Mouse (Mus musculus): Measurements from ENCODE around the gene Mad2l2. TPM values are rescaled to one million over a fixed set of nuclear protein-coding genes. Genes with fewer than 3 reads are reported as not detected.

Gene Mad2l2
- polyA plus RNA-seq, 1 experiment from 2014 or later = 78.3 TPM

DNA sequence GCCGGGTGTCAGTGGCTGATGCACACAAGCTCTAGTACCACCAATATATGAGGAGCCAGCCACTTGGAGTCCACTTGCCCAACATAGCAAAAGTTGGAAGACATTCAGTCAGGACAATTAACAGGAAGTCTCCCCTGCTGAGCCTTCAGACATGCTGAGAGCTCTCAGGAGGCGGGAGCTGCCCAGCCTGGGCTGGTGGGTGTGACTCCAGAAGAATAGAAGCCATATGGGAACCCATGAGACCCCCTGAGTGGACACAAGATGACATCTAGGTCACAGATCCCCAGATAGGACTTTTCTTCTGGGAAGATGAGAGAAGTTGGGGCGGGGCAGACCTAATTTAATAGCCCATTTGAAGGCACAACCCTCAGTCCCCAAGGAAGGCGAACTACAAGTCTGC is 41.0 kb upstream of the Mad2l2 start:
- Histone ChIP-seq H3K9me3 (no peaks in the 10 kb centered on the region), H3K27ac (no peak overlapping the region), H3K4me1 (peaks cover 27% of the 10 kb centered on the region), H3K4me3 (no peak overlapping the region), H3K9ac (peak overlapping the region; percentile 48; the same call in 1 of the 2 replicates), H3K36me3 (no peaks in the 10 kb centered on the region), H3K27me3 (no peaks in the 10 kb centered on the region), H3K4me2 (replicated peaks) (no peak overlapping the region)
- 56% methylated on average over 4 of the region's 4 CpGs for WGBS
- ATAC-seq (ENCODE audit: low FRiP score, low read depth) = no peak

DNA sequence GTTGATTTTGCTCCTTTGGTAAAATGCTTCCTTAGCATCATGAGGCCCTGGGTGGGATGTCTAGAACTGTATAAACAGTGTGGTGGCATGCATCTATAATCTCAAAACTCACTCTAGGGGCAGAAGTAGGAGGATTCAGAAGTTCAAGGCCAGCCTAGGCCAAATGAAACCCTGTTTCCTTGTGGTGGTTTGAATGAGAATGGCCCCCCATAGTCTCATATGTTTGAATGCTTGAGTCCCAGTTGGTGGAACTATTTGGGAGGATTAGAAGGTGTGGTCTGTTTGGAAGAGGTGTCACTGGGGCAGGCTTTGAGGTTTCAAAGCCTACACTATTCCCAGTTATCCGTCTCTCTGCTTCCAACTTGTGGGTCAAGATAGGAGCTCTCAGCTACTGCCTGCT is 39.0 kb upstream of the Mad2l2 start:
- 97% methylated on average over 1 of the region's 1 CpGs for WGBS
- Histone ChIP-seq H3K36me3 (no peaks in the 10 kb centered on the region), H3K4me2 (replicated peaks) (no peak overlapping the region), H3K4me3 (no peak overlapping the region), H3K9me3 (no peaks in the 10 kb centered on the region), H3K4me1 (peaks cover 17% of the 10 kb centered on the region), H3K27me3 (no peaks in the 10 kb centered on the region), H3K27ac (no peak overlapping the region), H3K9ac (no peak overlapping the region)
- ATAC-seq (ENCODE audit: low FRiP score, low read depth) = no peak

DNA sequence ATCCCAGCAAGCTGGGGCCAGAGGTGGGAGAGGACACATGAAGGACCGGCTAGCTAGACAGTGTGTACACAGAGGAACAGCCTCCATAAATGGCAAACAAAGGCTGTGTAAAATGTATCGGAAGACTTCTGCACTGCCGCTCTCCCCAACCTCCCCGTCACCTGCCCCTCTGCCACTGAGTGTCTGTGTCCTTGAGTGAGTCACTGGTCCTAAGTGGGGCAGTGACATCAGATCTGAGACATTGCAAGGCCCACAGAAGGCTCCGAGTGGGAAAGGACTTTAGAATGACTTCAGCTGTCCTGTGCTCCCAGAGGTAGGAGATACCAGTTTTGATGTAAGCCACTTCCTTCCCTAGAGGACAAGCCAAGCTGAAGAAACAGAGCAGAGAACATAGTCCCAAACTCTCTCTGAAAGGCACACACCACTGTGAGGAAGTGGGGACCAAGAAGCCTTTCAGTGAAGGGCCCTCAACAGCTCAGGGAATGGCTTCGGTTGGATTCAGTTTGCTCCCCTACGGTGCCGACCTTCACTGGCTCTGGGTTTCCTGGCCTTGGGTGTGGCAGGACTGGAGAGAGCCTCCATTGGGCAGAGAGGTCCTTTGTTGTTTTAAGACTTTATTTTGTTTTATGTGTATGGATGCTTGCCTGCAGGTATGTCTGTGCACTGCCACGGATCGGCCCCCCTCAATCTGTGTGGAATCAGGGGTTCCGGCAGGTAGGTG is 37.5 kb upstream of the Mad2l2 start:
- no peaks in the 10 kb centered on the region for H3K9me3 ChIP-seq
- H3K9ac ChIP-seq = no peak overlapping the region
- 90% methylated on average over 11 of the region's 11 CpGs for WGBS
- H3K36me3 ChIP-seq = no peaks in the 10 kb centered on the region
- H3K4me3 ChIP-seq = no peak overlapping the region
- no peaks in the 10 kb centered on the region for H3K27me3 ChIP-seq
- H3K4me2 ChIP-seq (replicated peaks) = no peak overlapping the region
- H3K27ac ChIP-seq = no peak overlapping the region
- H3K4me1 ChIP-seq = peaks cover 4% of the 10 kb centered on the region
- ATAC-seq (ENCODE audit: low FRiP score, low read depth) = no peak

- Histone ChIP-seq H3K27ac (no peak overlapping the region), H3K4me3 (no peak overlapping the region), H3K36me3 (no peaks in the 10 kb centered on the region), H3K27me3 (no peaks in the 10 kb centered on the region), H3K4me2 (replicated peaks) (no peak overlapping the region), H3K9ac (no peak overlapping the region), H3K9me3 (no peaks in the 10 kb centered on the region), H3K4me1 (no peaks in the 10 kb centered on the region)
- ATAC-seq (ENCODE audit: low FRiP score, low read depth) = no peak
- 83% methylated on average over 5 of the region's 5 CpGs for WGBS
These were observed 36.0 kb upstream of the Mad2l2 start for GRCm38 (mm10) chr4:148094161-148094560.

DNA sequence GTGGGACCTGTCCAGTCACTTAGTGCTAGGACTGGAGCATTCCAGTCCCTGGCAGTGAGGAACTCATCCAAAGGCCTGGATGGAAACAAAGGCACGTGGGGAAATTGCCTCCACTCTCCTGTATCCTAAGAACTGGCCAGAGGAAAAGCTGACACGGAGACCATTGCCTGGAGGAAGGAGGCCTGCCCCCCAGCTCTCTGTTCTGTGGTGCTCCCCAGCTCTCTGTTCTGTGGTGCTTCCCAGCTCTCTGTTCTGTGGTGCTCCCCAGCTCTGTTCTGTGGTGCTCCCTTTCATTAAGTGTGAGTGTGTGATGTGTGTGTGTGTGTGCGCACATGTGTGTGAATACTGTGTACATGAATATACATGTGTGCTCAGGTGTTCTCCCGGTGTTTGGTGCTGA is 35.1 kb upstream of the Mad2l2 start:
- no peak for ATAC-seq (ENCODE audit: low FRiP score, low read depth)
- H3K4me2 ChIP-seq (replicated peaks) = no peak overlapping the region

GRCm38 (mm10) chr4:148097936-148098335 is 32.2 kb upstream of the Mad2l2 start:
- Histone ChIP-seq H3K36me3 (no peaks in the 10 kb centered on the region), H3K4me2 (replicated peaks) (no peak overlapping the region), H3K27ac (no peak overlapping the region), H3K4me3 (no peak overlapping the region), H3K9ac (no peak overlapping the region), H3K4me1 (peaks cover 8% of the 10 kb centered on the region), H3K27me3 (no peaks in the 10 kb centered on the region), H3K9me3 (no peaks in the 10 kb centered on the region)
- WGBS = 86% methylated on average over 2 of the region's 2 CpGs
- ATAC-seq (ENCODE audit: low FRiP score, low read depth) = no peak

More for the DNA sequence above, 35.1 kb upstream of the Mad2l2 start:
- H3K27ac ChIP-seq = no peak overlapping the region
- WGBS = 75% methylated on average over 4 of the region's 4 CpGs
- no peak overlapping the region for H3K9ac ChIP-seq
- no peaks in the 10 kb centered on the region for H3K36me3 ChIP-seq
- no peaks in the 10 kb centered on the region for H3K4me1 ChIP-seq
- no peaks in the 10 kb centered on the region for H3K9me3 ChIP-seq
- H3K27me3 ChIP-seq = no peaks in the 10 kb centered on the region
- no peak overlapping the region for H3K4me3 ChIP-seq

DNA sequence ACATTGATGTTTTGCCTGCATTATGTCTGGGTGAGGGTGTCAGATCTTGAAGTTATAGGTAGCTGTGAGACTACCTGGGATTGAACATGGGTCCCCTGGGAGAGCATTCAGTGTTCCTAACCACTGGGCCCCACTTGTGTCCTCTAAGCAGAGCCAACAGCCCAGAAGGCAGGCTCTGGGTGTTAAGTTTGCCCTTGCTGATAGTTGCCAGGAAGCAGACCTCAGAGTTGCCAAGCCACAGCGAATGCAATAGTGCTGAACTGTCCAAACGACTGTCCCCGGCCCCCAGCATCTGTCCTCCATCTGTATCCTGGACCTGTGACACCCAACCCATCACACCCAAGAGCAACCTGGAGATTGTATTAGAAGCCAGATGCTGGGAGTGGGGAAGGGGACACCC is 31.5 kb upstream of the Mad2l2 start:
- no peaks in the 10 kb centered on the region for H3K36me3 ChIP-seq
- H3K9me3 ChIP-seq = no peaks in the 10 kb centered on the region
- no peak for ATAC-seq (ENCODE audit: low FRiP score, low read depth)
- no peak overlapping the region for H3K9ac ChIP-seq
- WGBS = 89% methylated on average over 3 of the region's 3 CpGs
- H3K4me3 ChIP-seq = no peak overlapping the region
- no peaks in the 10 kb centered on the region for H3K27me3 ChIP-seq
- peaks cover 8% of the 10 kb centered on the region for H3K4me1 ChIP-seq
- H3K27ac ChIP-seq = no peak overlapping the region
- H3K4me2 ChIP-seq (replicated peaks) = no peak overlapping the region

DNA sequence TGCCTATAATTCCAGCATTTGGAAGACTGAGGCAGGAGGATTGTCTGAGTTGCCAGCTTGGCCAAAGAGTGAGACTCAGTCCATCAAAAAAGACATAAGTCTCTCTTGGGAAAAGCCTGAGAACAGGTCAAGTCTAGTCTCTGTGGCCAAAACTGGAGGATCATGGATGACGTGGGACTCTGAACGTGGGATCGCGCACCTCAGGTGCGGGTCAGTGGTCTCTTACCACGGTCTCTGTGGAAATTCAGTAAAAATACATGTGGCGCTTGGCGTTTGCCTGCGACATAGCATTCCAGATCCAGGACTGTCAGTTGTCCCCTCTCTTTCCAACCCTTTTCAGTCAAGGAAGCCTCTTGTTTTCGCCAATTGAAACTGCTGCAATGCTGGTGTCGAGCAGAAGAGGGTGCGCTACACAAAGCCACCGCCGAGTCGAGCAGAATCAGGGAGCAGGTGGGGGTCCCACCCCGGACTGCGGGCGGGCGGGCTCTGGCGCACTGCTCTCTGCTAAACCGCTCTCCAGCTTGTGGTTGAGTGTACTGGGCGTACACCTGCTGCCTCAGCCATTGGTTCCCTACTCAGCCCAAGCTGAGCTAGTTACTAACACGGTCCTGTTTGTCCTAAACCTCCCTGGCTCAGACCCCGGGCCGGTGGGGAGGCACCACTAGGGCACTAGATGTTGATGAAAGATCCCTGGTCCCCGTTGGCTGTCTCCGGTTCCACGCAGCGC is 28.2 kb upstream of the Mad2l2 start:
- WGBS = 20% methylated on average over 29 of the region's 29 CpGs
- Histone ChIP-seq H3K4me3 (peak overlapping the region; percentile 20), H3K9me3 (no peaks in the 10 kb centered on the region), H3K4me1 (peaks cover 8% of the 10 kb centered on the region), H3K4me2 (replicated peaks) (peak overlapping the region; percentile 58), H3K36me3 (no peaks in the 10 kb centered on the region), H3K27ac (peak overlapping the region; percentile 10; the same call in 1 of the 2 replicates), H3K9ac (no peak overlapping the region), H3K27me3 (no peaks in the 10 kb centered on the region)
- ATAC-seq (ENCODE audit: low FRiP score, low read depth) = peak; percentile 80

DNA sequence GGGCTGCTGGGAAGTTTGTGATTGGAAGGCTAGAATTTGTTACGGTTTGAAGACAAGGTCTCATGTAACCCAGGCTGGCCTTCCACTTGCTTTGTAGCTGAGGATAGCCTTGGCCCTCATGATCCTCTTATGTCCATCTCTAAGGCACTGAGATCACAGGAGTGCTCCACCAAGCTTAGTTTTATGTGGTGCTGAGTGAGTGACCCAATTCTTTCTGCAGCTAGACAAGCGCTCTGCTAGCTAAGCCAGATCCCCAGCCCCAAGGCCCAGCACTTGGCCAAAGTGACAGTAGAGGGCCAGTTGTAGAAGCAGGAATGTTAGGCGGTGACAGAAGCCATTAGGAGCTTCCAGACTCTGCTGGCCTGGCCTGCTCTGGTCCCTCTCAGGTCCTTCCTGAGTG is 26.0 kb upstream of the Mad2l2 start:
- H3K27me3 ChIP-seq = peaks cover 17% of the 10 kb centered on the region; the same call in 1 of the 2 replicates
- WGBS = 73% methylated on average over 3 of the region's 3 CpGs
- peaks cover 21% of the 10 kb centered on the region for H3K4me1 ChIP-seq
- H3K9ac ChIP-seq = no peak overlapping the region
- no peaks in the 10 kb centered on the region for H3K9me3 ChIP-seq
- no peak overlapping the region for H3K4me3 ChIP-seq
- no peak for ATAC-seq (ENCODE audit: low FRiP score, low read depth)
- H3K27ac ChIP-seq = no peak overlapping the region
- no peaks in the 10 kb centered on the region for H3K36me3 ChIP-seq
- H3K4me2 ChIP-seq (replicated peaks) = no peak overlapping the region

DNA sequence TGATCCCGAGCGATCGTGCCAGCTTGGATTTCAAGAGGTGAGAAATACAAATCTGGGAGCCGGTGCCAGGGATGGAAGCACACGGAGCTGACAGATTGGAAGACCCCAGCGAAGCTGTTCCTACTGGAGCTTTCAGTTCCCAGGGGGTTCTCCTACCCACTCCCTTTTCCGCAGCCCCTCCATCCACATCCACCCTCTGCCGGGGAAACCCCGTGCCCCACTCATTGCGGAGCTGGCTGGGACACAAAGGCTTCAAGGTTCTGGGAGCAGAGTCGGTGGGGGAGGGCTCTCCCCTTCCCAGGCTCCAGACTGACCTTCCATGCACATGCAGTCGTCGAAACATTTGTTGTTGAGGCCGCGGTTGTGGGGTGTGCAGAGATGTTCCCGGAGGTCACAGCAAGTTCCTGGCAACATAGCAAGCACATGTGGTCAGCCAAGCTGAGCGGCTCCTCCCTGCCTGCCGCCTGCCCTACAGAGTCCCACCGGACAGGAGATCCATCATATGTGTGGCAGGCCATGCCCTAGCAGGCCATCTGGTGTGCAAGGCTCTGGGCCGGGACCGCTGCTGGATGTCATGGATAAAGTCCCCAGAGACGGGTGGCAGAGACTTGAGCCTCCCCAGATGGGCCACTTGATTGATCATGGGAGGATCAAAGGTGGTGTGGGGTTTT is 22.4 kb upstream of the Mad2l2 start:
- Histone ChIP-seq H3K4me2 (replicated peaks) (peak overlapping the region; percentile 34), H3K9ac (peak overlapping the region; percentile 55), H3K4me1 (peaks cover 13% of the 10 kb centered on the region; the same call in 1 of the 2 replicates), H3K27me3 (peaks cover 17% of the 10 kb centered on the region; the same call in 1 of the 2 replicates), H3K4me3 (no peak overlapping the region), H3K9me3 (no peaks in the 10 kb centered on the region), H3K36me3 (no peaks in the 10 kb centered on the region), H3K27ac (no peak overlapping the region)
- WGBS = 26% methylated on average over 22 of the region's 22 CpGs
- no peak for ATAC-seq (ENCODE audit: low FRiP score, low read depth)

- Histone ChIP-seq H3K4me2 (replicated peaks) (no peak overlapping the region), H3K27ac (no peak overlapping the region), H3K9me3 (no peaks in the 10 kb centered on the region), H3K27me3 (peaks cover 17% of the 10 kb centered on the region; the same call in 1 of the 2 replicates), H3K4me3 (no peak overlapping the region), H3K4me1 (peaks cover 13% of the 10 kb centered on the region; the same call in 1 of the 2 replicates), H3K9ac (no peak overlapping the region), H3K36me3 (no peaks in the 10 kb centered on the region)
- no peak for ATAC-seq (ENCODE audit: low FRiP score, low read depth)
- WGBS = 43% methylated on average over 7 of the region's 7 CpGs
These were observed 21.6 kb upstream of the Mad2l2 start for GRCm38 (mm10) chr4:148108565-148109100.

GRCm38 (mm10) chr4:148109215-148109614 is 21.0 kb upstream of the Mad2l2 start:
- no peak for ATAC-seq (ENCODE audit: low FRiP score, low read depth)
- Histone ChIP-seq H3K4me2 (replicated peaks) (no peak overlapping the region), H3K36me3 (no peaks in the 10 kb centered on the region), H3K27me3 (peaks cover 17% of the 10 kb centered on the region; the same call in 1 of the 2 replicates), H3K9ac (no peak overlapping the region), H3K9me3 (no peaks in the 10 kb centered on the region), H3K27ac (no peak overlapping the region), H3K4me3 (no peak overlapping the region), H3K4me1 (peaks cover 13% of the 10 kb centered on the region; the same call in 1 of the 2 replicates)
- 79% methylated on average over 5 of the region's 5 CpGs for WGBS

All from limb, embryonic 13.5 days (tissue).